Mouse (Mus musculus) skeletal muscle tissue, adult 2 months (tissue): ENCODE results near the gene Sit1.
A peak's percentile ranks its signal among the peaks of the same experiment; 100 is the strongest.

Experiments used
- DNase-seq: peaks from one replicate; pipeline ENCODE4 v3.0.0-alpha.2; 2012; ENCODE audit warnings: low read depth, low spot score

Sit1 gene

DNA sequence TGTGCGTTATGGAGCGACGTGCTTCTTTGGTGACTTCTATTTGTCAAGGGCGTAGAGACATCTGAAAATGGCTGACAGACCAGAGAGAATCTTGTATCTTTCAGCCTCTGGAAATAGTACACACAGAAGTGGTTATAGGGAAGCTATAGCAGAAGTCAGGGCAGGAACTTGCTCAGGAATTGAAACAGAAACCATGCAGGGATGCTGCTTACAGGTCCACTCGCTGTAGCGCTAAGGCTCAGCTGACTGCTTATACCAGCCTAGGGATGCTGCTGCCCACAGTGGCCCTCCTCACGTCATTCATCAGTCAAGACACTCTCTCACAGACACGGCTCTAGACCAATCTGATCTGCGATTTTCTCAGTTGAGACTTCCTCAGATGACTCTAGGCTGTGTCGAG lies 13.2 kb downstream of the Sit1 start:
- no peak for DNase-seq

DNA sequence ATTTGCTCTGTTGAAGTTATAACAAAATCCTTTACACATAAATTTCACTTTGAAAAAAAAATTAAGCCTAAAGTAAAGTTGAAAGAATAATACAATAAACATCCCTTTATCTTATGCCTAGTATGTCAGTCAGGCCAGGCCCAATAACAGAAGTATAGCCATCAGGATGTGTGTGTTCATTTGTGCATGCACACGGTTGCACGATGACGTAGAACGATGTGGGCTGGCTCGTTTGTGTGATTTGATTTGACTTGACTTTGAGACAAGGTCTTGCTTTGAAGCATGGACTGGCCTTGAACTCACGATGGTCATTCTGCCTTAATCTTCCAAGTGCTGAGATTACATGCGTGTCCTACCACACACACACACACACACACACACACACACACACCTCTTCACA lies 16.7 kb downstream of the Sit1 start:
- no peak for DNase-seq

DNA sequence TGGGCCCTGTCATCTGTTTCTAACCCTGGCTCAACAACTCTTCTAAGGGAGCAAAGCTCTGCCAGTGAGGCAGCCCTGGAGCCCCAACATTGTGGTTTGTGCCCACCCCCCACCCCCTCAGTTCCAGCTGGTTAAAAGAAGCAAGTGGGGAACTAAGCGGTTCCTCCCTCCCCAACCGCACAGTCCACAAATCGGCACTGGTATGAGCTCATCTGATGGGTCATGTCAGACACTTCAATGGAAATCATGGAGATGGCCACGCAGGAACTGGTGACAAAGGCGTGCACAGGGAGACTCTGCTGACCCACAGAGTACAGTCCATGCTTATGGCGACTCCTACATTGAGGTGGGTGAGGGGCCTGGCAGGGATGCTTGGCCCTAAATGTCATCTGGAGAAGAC lies 17.6 kb downstream of the Sit1 start:
- no peak for DNase-seq

DNA sequence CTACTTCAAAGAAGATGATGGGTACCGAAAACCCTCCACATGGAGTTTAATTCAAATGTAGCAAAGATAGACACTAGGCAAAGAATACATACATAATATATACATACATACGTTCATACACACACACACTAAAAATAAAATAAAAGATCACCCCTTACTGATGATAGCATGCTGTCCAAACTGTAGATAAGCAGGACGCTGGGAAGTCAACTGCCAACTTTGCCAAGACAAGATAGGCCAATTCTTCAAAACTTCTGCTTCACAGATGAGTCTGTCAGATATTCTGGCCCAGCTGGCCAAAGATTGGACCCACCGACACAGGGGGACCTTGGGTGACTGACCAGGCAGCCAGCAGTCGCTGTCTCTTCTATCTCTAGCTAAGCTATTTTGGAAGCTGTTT lies 20.4 kb downstream of the Sit1 start:
- DNase-seq = no peak

DNA sequence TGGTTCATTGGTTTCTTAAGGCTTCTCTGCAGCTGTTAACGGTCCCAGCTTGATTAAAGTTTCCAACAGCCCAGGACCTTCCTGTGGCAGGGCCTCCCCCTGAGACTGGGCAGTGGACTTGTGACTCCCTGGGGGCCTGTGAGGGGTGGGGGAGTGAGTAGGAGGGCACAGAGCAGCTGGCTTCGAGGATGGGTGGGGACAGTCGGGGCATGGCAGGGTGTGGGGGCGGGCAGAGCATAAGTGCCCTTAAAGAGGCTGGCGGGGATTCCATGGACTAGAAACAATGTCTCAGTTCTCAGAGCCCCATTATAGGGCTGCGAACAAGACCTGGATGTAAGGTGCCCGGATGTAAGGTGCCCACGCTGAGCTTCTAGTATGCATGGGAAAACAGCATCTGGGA lies 26.4 kb downstream of the Sit1 start:
- no peak for DNase-seq

DNA sequence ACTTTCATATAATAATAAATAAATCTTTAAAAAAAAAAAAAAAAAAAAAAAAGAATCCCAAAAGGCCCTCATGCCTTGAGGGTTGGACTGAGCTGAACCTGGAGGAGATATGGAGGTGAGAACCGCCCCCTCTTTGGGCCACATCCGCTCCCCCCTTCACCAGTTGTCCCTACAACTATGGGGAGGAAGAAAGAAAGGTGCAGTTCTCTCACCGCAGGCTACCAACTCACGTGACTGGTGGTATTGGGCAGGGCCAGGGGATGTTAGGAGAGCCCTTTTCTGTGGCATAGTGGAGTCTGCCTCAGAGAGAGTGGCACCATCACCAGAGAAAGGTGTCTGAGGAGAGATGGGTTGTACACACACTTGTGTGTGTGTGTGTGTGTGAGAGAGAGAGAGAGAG lies 27.1 kb downstream of the Sit1 start:
- DNase-seq = no peak

DNA sequence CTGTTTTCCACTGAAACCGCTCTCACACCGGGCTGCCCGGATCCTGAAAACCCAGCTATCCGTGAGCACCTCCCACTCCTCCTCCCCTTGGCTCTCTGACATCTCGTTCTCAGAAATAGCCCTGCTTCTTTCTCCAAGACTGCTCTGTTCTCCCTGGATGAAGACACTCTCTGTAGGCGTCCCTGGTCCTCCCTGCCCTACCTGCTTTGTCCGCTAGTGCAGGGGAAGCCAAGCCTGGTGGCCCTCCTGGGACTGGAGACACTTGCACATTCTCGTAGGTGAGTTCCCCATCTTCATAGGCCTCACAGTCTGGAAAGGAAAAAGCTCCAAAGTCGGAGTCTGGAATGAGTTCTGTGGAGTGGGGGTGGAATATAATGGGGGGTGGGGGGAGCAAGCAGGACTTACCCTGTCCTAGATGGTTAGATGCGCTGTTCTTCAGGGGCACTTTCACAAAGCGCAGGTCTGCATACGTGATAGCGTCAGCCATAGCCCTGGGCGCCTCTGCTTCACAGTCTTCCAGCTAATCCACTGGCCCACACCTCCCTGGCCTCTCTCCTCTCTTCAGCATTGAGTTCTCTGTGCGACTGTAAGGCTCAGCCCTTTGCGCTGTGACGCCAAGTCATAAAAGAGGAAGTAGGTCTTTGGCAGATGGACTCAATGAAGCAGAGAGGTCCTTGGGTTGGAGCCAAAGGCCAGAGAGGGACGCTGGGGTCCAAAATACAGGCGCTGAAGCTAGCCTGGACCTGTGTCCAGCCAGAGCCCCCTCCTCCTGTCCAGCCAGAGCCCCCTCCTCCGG lies 29.3 kb downstream of the Sit1 start, which contains the start of gene Cd72:
Gene Cd72 (minus strand): TSS at position 588 of the 796 bp plus-strand sequence.
- DNase-seq = peak; percentile 36

DNA sequence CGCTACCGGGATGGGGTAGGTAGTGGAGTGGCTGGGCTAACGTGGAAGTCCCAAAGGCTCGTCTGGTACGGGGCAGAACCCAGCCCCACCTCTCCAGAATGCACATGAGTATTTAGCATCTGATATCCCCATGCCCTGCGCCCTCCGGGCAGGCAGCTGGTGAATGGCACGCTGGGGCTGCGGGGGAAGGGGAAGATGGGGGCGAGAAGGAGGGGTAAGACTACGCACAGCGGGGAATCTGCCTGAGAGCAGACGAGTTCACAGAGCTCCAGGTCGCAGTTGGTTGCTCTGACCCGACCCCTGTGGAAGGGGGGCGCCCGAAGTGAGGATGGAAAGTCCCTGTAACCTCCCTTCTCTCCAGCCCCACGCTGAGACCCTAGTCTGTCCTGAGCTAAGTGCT lies 30.1 kb downstream of the Sit1 start:
- no peak for DNase-seq

DNA sequence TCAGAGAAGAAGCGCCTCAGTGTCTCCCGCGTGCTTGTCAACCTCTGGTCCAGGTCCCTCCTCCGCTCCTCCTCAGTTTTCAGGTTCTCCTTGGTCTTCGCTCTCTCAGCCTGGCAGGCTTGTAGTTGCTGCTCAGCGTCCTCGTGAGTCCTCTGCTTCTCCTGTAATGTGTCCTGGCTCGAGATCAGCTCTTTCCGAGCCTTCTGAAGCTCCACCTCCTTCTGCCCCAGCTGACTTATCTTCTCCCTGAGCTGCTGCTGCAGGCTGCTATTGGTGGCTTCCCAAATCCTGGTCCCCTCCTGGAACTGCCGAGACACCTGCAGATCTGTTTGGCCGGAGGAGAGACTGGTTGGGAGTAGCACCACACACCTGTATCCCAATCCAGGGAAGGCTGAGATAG lies 31.2 kb downstream of the Sit1 start:
- DNase-seq = no peak

DNA sequence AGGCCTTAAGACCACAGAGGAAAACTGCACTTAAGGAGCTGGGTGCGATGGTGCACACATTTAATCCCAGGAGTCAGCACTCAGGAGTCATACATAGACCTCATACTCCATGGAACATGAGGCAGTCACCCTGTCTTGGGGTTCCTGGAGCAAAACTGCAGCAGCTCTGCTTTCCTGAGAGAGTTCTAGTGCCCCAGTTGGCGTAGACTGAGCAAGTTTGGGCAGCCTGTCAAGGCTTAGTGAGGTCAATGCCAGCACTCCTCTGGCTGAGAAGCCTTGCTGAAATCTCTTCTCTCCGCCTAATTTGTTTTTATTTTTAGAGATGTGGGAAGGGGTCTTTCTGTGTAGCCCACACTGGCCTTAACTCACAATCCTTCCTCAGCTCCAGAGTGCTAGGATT lies 35.0 kb downstream of the Sit1 start:
- DNase-seq = no peak

DNA sequence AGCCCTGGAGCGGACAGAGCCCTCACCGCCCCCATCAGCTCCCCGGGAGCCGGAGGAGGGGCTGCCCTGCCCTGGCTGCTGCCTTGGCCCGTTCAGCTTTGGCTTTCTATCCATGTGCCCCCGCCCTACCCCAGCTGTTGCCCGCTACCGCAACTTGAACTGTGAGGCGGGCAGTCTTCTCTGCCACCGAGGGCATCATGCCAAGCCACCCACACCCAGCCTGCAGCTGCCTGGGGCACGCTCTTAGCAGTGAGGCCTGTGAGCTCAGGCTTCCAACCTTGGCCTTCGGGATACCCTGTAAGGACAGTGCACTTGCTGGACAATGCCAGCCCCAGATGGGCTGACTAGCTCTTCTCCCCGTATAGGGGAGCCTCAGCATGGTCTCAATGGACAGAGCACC lies 36.3 kb downstream of the Sit1 start:
- peak; percentile 66 for DNase-seq

DNA sequence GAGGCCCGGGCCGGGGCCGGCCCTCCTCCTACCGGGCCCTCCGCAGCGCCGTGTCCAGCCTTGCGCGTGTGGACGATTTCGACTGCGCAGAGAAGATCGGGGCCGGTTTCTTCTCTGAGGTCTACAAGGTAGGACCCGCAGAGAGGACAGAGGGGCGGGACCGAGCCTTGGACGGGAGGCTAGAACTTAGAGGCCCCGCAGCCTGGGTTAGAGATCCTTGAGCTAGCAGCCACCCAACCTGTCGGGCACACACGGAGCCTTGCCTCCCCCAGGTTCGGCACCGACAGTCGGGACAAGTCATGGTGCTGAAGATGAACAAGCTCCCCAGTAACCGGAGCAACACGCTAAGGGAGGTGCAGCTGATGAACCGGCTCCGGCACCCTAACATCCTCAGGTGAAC lies 40.0 kb downstream of the Sit1 start:
- no peak for DNase-seq

DNA sequence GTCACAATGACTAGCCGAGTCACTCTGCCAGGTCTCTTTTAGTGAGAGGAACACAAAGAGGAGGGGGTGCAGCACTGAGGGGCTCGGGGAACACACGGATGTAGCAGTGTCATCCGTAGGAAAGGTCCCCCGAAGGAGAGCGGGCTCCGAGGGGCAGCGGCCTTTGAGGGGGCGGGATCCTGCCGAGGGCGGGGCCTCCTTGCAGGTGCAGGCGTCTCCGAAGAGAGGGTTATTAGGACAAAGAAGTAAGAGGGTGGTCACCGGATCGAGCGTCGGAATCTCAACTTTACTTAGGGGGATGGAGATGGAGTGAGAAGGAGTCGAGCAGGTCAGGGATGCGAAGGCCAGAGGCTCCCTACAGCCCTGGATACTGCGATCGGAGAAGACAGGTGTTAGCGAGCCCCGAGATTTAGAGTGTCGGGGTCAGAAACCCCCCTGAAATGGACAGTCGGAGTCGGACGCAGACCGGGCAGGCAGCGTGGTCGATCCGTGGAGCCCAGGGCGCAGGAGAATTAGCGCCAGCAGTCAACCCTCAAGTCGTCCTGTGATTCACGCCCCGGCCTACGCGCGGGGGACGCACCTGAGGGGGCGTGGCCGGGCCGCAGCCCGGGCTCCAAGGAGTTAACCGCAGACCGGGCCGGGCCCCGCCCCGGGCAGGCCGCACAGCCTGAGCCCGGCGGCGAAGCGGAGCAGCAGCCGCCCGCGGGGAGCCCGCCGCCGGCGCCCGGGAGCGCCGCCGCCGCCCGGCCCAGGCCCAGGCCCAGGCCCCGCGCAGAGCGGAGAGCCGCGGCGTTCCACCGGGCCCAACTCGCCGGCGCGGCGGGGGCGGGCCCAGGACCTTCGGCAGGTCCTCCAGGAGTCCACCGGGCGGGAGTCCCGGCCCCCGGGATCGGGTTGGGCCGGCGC lies 40.8 kb downstream of the Sit1 start:
- DNase-seq = peak; percentile 57

DNA sequence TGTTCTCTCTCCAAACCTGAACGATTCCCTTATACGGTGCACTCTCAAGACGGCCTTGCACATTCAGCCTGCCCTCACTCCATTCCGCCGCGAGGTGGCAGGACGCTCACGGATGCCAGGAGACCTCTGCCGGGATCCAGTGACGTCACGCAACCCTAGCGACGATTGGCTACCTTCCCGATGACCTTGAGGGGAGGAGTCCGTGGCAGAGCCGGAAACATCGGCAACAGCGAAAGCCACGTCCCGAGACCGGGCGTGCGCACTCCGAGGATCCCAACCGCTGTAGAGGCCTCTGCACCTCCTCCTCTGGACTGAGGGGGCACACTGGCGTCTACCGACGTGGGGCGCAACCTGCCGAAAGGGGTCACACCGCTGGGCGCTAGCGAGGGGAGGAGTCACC lies 41.5 kb downstream of the Sit1 start:
- DNase-seq = peak; percentile 99

DNA sequence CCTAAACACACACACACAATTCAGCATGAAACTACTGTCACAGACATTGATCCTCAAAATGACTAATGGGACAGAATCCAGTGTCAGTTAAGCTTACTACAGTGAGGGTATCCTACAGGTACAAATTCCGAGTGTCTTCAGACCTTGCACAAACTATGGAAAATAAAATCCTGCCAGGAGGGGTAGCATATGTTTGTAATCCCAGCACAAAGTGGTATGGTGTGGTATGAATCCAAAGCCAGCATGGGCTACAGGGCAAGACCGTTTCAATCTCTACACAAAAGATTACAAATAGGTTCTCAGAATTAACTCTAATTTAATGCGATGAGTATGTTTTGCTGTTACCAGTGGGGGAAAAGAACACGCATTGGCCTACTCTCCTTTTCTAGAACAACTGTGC lies 41.9 kb downstream of the Sit1 start, which contains the start of gene Tesk1:
Gene Tesk1 (plus strand): TSS at position 301 of the 400 bp plus-strand sequence.
- no peak for DNase-seq

DNA sequence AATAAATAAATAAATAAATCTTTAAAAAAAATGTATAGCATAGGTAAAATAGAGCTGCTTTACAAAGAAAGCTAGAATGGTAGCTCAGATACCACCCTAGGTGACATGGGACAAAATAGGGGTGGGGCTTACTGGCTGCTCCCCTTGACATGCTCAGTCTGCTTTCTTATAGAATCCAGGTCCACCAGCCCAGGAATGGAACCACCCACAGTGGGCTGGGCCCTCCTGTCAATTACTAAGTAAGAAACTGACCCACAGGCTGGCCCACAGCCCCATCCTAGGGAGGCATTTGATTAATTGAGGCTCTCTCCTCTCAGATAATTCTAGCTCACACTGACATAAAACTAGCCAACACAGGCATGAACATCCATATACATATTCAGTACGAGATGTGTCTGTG lies 50.7 kb downstream of the Sit1 start:
- no peak for DNase-seq
